Mouse (Mus musculus): ENCODE data around the gene Ccdc103.

- TF ChIP-seq CTCF (IDR thresholded peaks at IDR 0.05; ENCODE audit: borderline replicate concordance, insufficient read depth, low read depth, low read length) = no peak
- TF ChIP-seq POLR2A (IDR thresholded peaks at IDR 0.05; ENCODE audit: borderline replicate concordance, insufficient read depth, low read length) = no peak
Measured at GRCm38 (mm10) chr11:102845926-102846325, 35.1 kb upstream of the Ccdc103 start.

Measured in cerebellum, adult 2 months (tissue).